Comparison of ENCODE assay signal across 10 mouse cellular contexts in genomic region chr3:27351105-27351504, GRCm38 (mm10). TPM values are rescaled to one million over a fixed set of nuclear protein-coding genes. Genes with fewer than 3 reads are reported as not detected.
A peak's percentile ranks its signal among the peaks of the same experiment; 100 is the strongest.
DNase-seq lines count a peak whose midpoint lies in the region; ATAC-seq lines count a peak whose summit lies in the region.
"Had no signal": no experiment of that assay in that cellular context is flagged by ENCODE, and none has a peak within 500 bp of the region (broad histone marks: within the 10 kb centered on the region; RNA-seq: fewer than 3 reads in every experiment).

No protein-coding gene starts in this region.

- peaks cover 11% of the 10 kb centered on the region; the same call in 1 of the 2 replicates for H3K4me1 ChIP-seq in neural tube, embryonic 13.5 days (replicated peaks)

- peak; percentile 20 for DNase-seq in adrenal gland, adult 8-10 months
- no peak for DNase-seq in adrenal gland, adult 18-20 months (ENCODE audit: low spot score in 2 of 2)
- peak; percentile 15 for DNase-seq in ovary, postnatal 14 days (ENCODE audit: low spot score)
- DNase-seq in ovary, postnatal 10 days (ENCODE audit: low spot score): no peak
- peak; percentile 76 to 78 for DNase-seq in kidney, postnatal 36 days
- DNase-seq in right cerebral cortex, adult 2 months (ENCODE audit: low spot score in 2 of 2): no peak
- no peak for DNase-seq in thymus, postnatal 36 days

- H3K27ac ChIP-seq in neural tube, embryonic 13.5 days (replicated peaks): no peak overlapping the region

- H3K9me3 ChIP-seq in neural tube, embryonic 13.5 days: no peaks in the 10 kb centered on the region

- H3K4me2 ChIP-seq in neural tube, embryonic 13.5 days: no peak overlapping the region

- H3K36me3 ChIP-seq in neural tube, embryonic 13.5 days: no peaks in the 10 kb centered on the region

- ATAC-seq in neural tube, embryonic 13.5 days (ENCODE audit: low read depth): peak; percentile 91

- H3K4me3 ChIP-seq in neural tube, embryonic 13.5 days: no peak overlapping the region

- H3K9ac ChIP-seq in neural tube, embryonic 13.5 days: no peak overlapping the region

- WGBS in neural tube, embryonic 13.5 days: 32% methylated on average over 9 of the region's 9 CpGs

- no peaks in the 10 kb centered on the region for H3K27me3 ChIP-seq in neural tube, embryonic 13.5 days

RNA-seq across cellular contexts. Expression of gene Ghsr, which starts 20.0 kb away (rescaled TPM):
- total RNA-seq in adrenal gland, adult 8-10 months (2022): under 1 TPM in 1 of 4 experiments, not detected in 3; 0.06 TPM
- total RNA-seq in adrenal gland, adult 18-20 months (2021): not detected
- 0.92 and 0.94 TPM in 2 replicates for polyA plus RNA-seq in neural tube, embryonic 13.5 days (2015; fragmentation: Nextera tagmentation; extraction: Ambion mirVana)
- total RNA-seq: common myeloid progenitor, adult 5-6 weeks; gastrocnemius, postnatal 4 days had no signal

RNA-seq across cellular contexts. Expression of gene Tnfsf10, which starts 34.3 kb away (rescaled TPM):
- total RNA-seq in adrenal gland, adult 8-10 months (2022): 10 to 100 TPM; 10.0 to 20.2 (median 12.3) TPM
- 1 to 10 TPM; 6.1 to 8.6 TPM for total RNA-seq in adrenal gland, adult 18-20 months (2021)
- polyA plus RNA-seq in neural tube, embryonic 13.5 days (2015; fragmentation: Nextera tagmentation; extraction: Ambion mirVana): not detected in 2 replicates

Comparison
In these comparisons a context has a peak if more than half of its experiments do, and no peak if none do; other contexts are left out.
1. DNase-seq: peak in adrenal gland, adult 8-10 months (single experiment), ovary, postnatal 14 days (single experiment) and kidney, postnatal 36 days (2 of 2); none in adrenal gland, adult 18-20 months (0 of 2), ovary, postnatal 10 days (single experiment), right cerebral cortex, adult 2 months (0 of 2) and thymus, postnatal 36 days (0 of 2).